Mouse (Mus musculus): ENCODE measurements around the gene Prkg1. TPM values are rescaled to one million over a fixed set of nuclear protein-coding genes. Genes with fewer than 3 reads are reported as not detected.

Prkg1 gene
- total and polyA plus RNA-seq, 3 experiments: not detected

DNA sequence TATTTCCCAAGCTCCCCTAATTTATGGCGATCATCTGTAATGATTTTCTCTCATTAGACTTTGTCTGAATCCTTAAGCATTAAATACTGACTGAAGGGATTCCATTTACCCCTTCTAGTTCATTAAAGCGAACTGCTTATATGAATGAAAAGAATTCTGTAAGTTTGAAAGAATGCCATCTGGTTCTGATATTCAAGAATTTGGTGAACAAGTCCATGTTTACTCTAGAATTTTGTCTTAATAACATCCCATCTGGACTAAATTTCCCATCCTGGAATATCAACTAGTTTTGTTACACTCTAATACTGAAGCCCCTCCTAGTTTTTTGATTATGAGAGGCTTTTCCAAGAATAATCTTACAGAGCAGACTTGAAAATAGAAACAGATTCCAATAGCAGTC is 258.5 kb downstream of the Prkg1 start:
- no peaks in the 10 kb centered on the region for H3K27me3 ChIP-seq (ENCODE audit: control insufficient read depth in 1 of 2, insufficient read depth in 2 of 2, low read length in 2 of 2)
- DNase-seq (ENCODE audit: low read depth, low spot score): no peak

DNA sequence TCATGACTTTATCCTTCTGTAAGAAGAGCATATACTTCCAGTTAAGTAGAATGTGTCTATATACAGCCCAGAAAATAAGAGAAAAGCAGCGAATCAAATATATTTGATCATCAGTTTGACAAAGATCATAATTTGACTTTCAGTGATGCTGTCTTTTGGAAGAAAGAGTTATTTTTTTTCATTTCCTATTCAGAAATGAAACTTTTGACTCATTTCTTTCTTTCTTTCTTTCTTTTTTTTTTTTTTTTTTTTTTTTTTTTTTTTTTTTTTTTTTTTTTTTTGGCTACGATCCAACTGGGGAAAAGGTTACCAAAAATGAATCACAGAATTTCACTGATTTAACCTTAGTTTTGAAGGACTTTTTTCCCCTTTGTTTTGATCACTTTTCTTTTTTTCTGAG is 259.8 kb downstream of the Prkg1 start:
- H3K9me3 ChIP-seq (replicated peaks; ENCODE audit: insufficient read depth, low read length): no peaks in the 10 kb centered on the region
- H3K4me3 ChIP-seq (ENCODE audit: control insufficient read depth in 1 of 2, insufficient read depth in 1 of 2, low read depth in 2 of 2, low read length in 2 of 2): no peak overlapping the region
- no peak overlapping the region for H3K9ac ChIP-seq (ENCODE audit: control insufficient read depth, low read depth, low read length, poor library complexity, severe bottlenecking)
- no peak overlapping the region for H3K27ac ChIP-seq (ENCODE audit: control insufficient read depth, low read depth, low read length)
- H3K36me3 ChIP-seq (ENCODE audit: control insufficient read depth in 1 of 2, insufficient read depth in 2 of 2, low read length in 2 of 2): no peaks in the 10 kb centered on the region
- H3K79me2 ChIP-seq (ENCODE audit: control insufficient read depth, insufficient read depth, low read length, poor library complexity): no peaks in the 10 kb centered on the region
- no peaks in the 10 kb centered on the region for H3K4me1 ChIP-seq (ENCODE audit: control insufficient read depth in 1 of 2, insufficient read depth in 2 of 2, low read length in 2 of 2)
- no peaks in the 10 kb centered on the region for H3K27me3 ChIP-seq (ENCODE audit: control insufficient read depth in 1 of 2, insufficient read depth in 2 of 2, low read length in 2 of 2)
- TF ChIP-seq GATA1 (IDR thresholded peaks at IDR 0.05; ENCODE audit: low read depth, low read length) (no peak), CHD2 (IDR thresholded peaks at IDR 0.05; ENCODE audit: low read length) (no peak), E2F4 (IDR thresholded peaks at IDR 0.05; ENCODE audit: borderline replicate concordance, low read depth, low read length) (no peak), ZNF384 (IDR thresholded peaks at IDR 0.05; ENCODE audit: low read depth, low read length) (peak; percentile 12; the same call in 1 of the 2 replicates), TCF12 (IDR thresholded peaks at IDR 0.05; ENCODE audit: low read depth, low read length) (no peak), EP300 (IDR thresholded peaks at IDR 0.05; ENCODE audit: low read depth in 1 of 2, low read length in 2 of 2) (no peak)
- no peak for DNase-seq (ENCODE audit: low read depth, low spot score)

More for the DNA sequence above, 258.5 kb downstream of the Prkg1 start:
- Histone ChIP-seq H3K36me3 (ENCODE audit: control insufficient read depth in 1 of 2, insufficient read depth in 2 of 2, low read length in 2 of 2) (no peaks in the 10 kb centered on the region), H3K27ac (ENCODE audit: control insufficient read depth, low read depth, low read length) (no peak overlapping the region), H3K4me1 (ENCODE audit: control insufficient read depth in 1 of 2, insufficient read depth in 2 of 2, low read length in 2 of 2) (no peaks in the 10 kb centered on the region), H3K9me3 (replicated peaks; ENCODE audit: insufficient read depth, low read length) (no peaks in the 10 kb centered on the region), H3K9ac (ENCODE audit: control insufficient read depth, low read depth, low read length, poor library complexity, severe bottlenecking) (no peak overlapping the region), H3K4me3 (ENCODE audit: control insufficient read depth in 1 of 2, insufficient read depth in 1 of 2, low read depth in 2 of 2, low read length in 2 of 2) (no peak overlapping the region), H3K79me2 (ENCODE audit: control insufficient read depth, insufficient read depth, low read length, poor library complexity) (no peaks in the 10 kb centered on the region)
- TF ChIP-seq MYC (IDR thresholded peaks at IDR 0.05; ENCODE audit: low read depth, low read length) (no peak), BHLHE40 (IDR thresholded peaks at IDR 0.05; ENCODE audit: borderline replicate concordance, low read depth, low read length) (no peak), USF1 (IDR thresholded peaks at IDR 0.05; ENCODE audit: low read depth, low read length) (no peak), ELF1 (IDR thresholded peaks at IDR 0.05; ENCODE audit: low read depth, low read length) (no peak), MEF2A (IDR thresholded peaks at IDR 0.05; ENCODE audit: extremely low read depth, insufficient replicate concordance, low read depth, low read length, poor library complexity, severe bottlenecking) (no peak), POLR2AphosphoS5 (IDR thresholded peaks at IDR 0.05; ENCODE audit: borderline replicate concordance, low read depth, low read length) (no peak), SIN3A (IDR thresholded peaks at IDR 0.05; ENCODE audit: low read length) (no peak)

DNA sequence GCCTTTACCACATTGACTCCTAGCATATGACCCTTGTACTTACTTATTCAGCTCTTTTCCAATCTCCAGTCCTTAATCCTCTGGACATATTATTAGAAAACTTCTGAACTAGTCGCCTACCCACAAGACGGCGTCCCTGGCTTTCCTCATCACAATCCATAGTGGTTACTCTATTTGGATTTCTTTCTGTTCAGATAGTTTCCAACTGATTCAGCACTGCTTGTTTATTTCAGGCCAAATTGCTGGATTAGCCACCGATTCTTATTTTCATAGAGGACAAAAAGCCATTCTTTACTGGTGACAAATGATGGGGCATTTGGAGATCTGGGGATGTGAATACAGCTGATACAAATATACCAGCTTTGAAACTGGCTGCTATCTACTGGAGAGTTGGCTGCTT is 267.4 kb downstream of the Prkg1 start:
- Histone ChIP-seq H3K27ac (ENCODE audit: control insufficient read depth, low read depth, low read length) (no peak overlapping the region), H3K36me3 (ENCODE audit: control insufficient read depth in 1 of 2, insufficient read depth in 2 of 2, low read length in 2 of 2) (no peaks in the 10 kb centered on the region), H3K27me3 (ENCODE audit: control insufficient read depth in 1 of 2, insufficient read depth in 2 of 2, low read length in 2 of 2) (no peaks in the 10 kb centered on the region)

More for the DNA sequence above, 267.4 kb downstream of the Prkg1 start:
- H3K9ac ChIP-seq (ENCODE audit: control insufficient read depth, low read depth, low read length, poor library complexity, severe bottlenecking): no peak overlapping the region
- no peak for TF ChIP-seq RCOR1 (IDR thresholded peaks at IDR 0.05; ENCODE audit: low read depth, low read length)
- no peak for TF ChIP-seq SMC3 (IDR thresholded peaks at IDR 0.05; ENCODE audit: low read depth, low read length)
- no peak for TF ChIP-seq MYB (IDR thresholded peaks at IDR 0.05; ENCODE audit: low read depth, low read length)
- no peak for TF ChIP-seq ZKSCAN1 (IDR thresholded peaks at IDR 0.05; ENCODE audit: low read depth, low read length)
- no peak for TF ChIP-seq CHD1 (IDR thresholded peaks at IDR 0.05; ENCODE audit: low read depth, low read length)
- no peaks in the 10 kb centered on the region for H3K9me3 ChIP-seq (replicated peaks; ENCODE audit: insufficient read depth, low read length)
- no peaks in the 10 kb centered on the region for H3K79me2 ChIP-seq (ENCODE audit: control insufficient read depth, insufficient read depth, low read length, poor library complexity)
- H3K4me1 ChIP-seq (ENCODE audit: control insufficient read depth in 1 of 2, insufficient read depth in 2 of 2, low read length in 2 of 2): no peaks in the 10 kb centered on the region
- DNase-seq (ENCODE audit: low read depth, low spot score): no peak
- H3K4me3 ChIP-seq (ENCODE audit: control insufficient read depth in 1 of 2, insufficient read depth in 1 of 2, low read depth in 2 of 2, low read length in 2 of 2): no peak overlapping the region

All from MEL (cell line).